Mouse (Mus musculus): ENCODE measurements around the gene Sema3f. TPM values are rescaled to one million over a fixed set of nuclear protein-coding genes. Genes with fewer than 3 reads are reported as not detected.

The Sema3f gene
- polyA plus RNA-seq, 1 experiment from 2014 or later, result 14.9 TPM

GRCm38 (mm10) chr9:107703337-107704122, 6.7 kb downstream of the Sema3f start:
- Histone ChIP-seq H3K36me3 (ENCODE audit: control insufficient read depth, insufficient read depth) (no peaks in the 10 kb centered on the region), H3K4me1 (replicated peaks; ENCODE audit: control insufficient read depth, insufficient read depth, low read length) (peaks cover 73% of the 10 kb centered on the region), H3K9ac (replicated peaks; ENCODE audit: low read depth, low read length) (no peak overlapping the region), H3K4me3 (replicated peaks; ENCODE audit: low read length) (no peak overlapping the region), H3K4me2 (ENCODE audit: low read length) (no peak overlapping the region), H3K27ac (ENCODE audit: low read length) (no peak overlapping the region), H3K27me3 (replicated peaks; ENCODE audit: control insufficient read depth, insufficient read depth, low read length) (no peaks in the 10 kb centered on the region), H3K9me3 (ENCODE audit: control insufficient read depth, low read length) (no peaks in the 10 kb centered on the region)
- 58% methylated on average over 14 of the region's 14 CpGs for WGBS
- ATAC-seq, result no peak

DNA sequence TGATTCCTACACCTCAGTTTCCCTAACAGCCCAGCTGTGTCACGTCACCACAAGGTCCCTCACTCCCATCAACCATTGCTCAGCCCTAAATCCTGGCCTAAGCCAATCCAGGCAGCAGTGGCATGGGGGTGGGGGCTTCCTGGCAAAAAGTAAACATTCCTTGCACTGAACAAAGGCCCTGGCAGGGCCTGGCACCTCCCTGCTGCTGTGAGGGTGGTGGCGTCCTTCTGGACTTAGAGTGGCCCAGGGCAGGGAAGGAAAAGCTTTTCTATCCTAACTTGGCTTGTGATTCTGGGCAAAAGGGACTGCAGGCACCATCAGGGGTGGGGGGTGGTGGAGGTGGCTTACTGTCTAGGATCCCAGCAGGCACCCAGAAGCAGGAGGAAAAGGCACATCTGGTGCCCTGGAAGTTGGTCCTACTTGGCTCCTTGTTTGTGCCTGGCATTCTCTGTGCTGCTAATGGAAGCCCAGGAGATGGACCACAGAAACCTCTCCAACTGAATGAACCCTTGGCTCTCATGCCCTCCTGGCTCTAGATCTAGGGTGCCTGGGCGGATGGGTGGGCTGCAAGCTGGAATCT, 7.6 kb downstream of the Sema3f start:
- WGBS, result 50% methylated on average over 3 of the region's 3 CpGs
- Histone ChIP-seq H3K27me3 (replicated peaks; ENCODE audit: control insufficient read depth, insufficient read depth, low read length) (no peaks in the 10 kb centered on the region), H3K4me2 (ENCODE audit: low read length) (no peak overlapping the region), H3K9me3 (ENCODE audit: control insufficient read depth, low read length) (no peaks in the 10 kb centered on the region), H3K9ac (replicated peaks; ENCODE audit: low read depth, low read length) (0 out of 2 replicates have a peak overlapping the region, but pooled peaks have one; percentile 3), H3K4me3 (replicated peaks; ENCODE audit: low read length) (no peak overlapping the region), H3K4me1 (replicated peaks; ENCODE audit: control insufficient read depth, insufficient read depth, low read length) (peaks cover 73% of the 10 kb centered on the region), H3K27ac (ENCODE audit: low read length) (0 out of 2 replicates have a peak overlapping the region, but pooled peaks have one; percentile 23), H3K36me3 (ENCODE audit: control insufficient read depth, insufficient read depth) (no peaks in the 10 kb centered on the region)
- ATAC-seq, result no peak

GRCm38 (mm10) chr9:107701594-107701993, 8.7 kb downstream of the Sema3f start:
- peak; percentile 63 for ATAC-seq
- peaks cover 70% of the 10 kb centered on the region for H3K4me1 ChIP-seq (replicated peaks; ENCODE audit: control insufficient read depth, insufficient read depth, low read length)
- no peaks in the 10 kb centered on the region for H3K36me3 ChIP-seq (ENCODE audit: control insufficient read depth, insufficient read depth)
- H3K4me2 ChIP-seq (ENCODE audit: low read length), result peak overlapping the region; percentile 0; the same call in 1 of the 2 replicates
- no peaks in the 10 kb centered on the region for H3K27me3 ChIP-seq (replicated peaks; ENCODE audit: control insufficient read depth, insufficient read depth, low read length)
- no peak overlapping the region for H3K4me3 ChIP-seq (replicated peaks; ENCODE audit: low read length)
- H3K9me3 ChIP-seq (ENCODE audit: control insufficient read depth, low read length), result no peaks in the 10 kb centered on the region
- peak overlapping the region; percentile 49 for H3K27ac ChIP-seq (ENCODE audit: low read length)
- H3K9ac ChIP-seq (replicated peaks; ENCODE audit: low read depth, low read length), result no peak overlapping the region
- WGBS, result 30% methylated on average over 12 of the region's 12 CpGs

DNA sequence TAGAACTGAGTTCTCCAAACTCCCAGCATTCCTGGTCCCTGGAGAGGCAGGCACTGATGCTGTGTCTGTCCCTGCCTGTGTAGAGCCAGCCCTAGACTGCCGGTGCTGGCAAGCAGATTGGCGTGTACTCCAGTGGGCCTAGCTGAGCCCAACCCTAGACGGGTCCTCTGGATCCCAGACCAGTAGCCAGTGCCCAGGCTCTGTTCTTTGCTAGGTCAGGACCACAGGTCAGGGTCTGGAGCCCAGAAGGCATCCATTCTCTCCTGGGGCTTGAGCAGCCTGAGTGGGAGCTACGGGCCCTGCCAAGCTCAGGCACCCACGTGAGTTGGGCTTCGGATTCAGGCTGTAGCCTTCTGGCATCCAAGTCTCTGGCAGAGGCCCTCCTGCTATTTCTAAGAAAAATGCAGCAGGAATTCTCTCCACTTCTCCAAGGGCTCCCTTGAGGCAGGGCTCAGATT, 10.1 kb downstream of the Sema3f start:
- Histone ChIP-seq H3K9me3 (ENCODE audit: control insufficient read depth, low read length) (no peaks in the 10 kb centered on the region), H3K4me2 (ENCODE audit: low read length) (peak overlapping the region; percentile 25), H3K4me1 (replicated peaks; ENCODE audit: control insufficient read depth, insufficient read depth, low read length) (peaks cover 65% of the 10 kb centered on the region), H3K27me3 (replicated peaks; ENCODE audit: control insufficient read depth, insufficient read depth, low read length) (no peaks in the 10 kb centered on the region), H3K9ac (replicated peaks; ENCODE audit: low read depth, low read length) (no peak overlapping the region), H3K4me3 (replicated peaks; ENCODE audit: low read length) (no peak overlapping the region), H3K36me3 (ENCODE audit: control insufficient read depth, insufficient read depth) (no peaks in the 10 kb centered on the region), H3K27ac (ENCODE audit: low read length) (peak overlapping the region; percentile 77)
- peak; percentile 51 for ATAC-seq
- WGBS, result 23% methylated on average over 6 of the region's 6 CpGs

- Histone ChIP-seq H3K9ac (replicated peaks; ENCODE audit: low read depth, low read length) (0 out of 2 replicates have a peak overlapping the region, but pooled peaks have one; percentile 2), H3K4me2 (ENCODE audit: low read length) (no peak overlapping the region), H3K27me3 (replicated peaks; ENCODE audit: control insufficient read depth, insufficient read depth, low read length) (no peaks in the 10 kb centered on the region), H3K9me3 (ENCODE audit: control insufficient read depth, low read length) (no peaks in the 10 kb centered on the region), H3K4me3 (replicated peaks; ENCODE audit: low read length) (no peak overlapping the region), H3K36me3 (ENCODE audit: control insufficient read depth, insufficient read depth) (no peaks in the 10 kb centered on the region), H3K27ac (ENCODE audit: low read length) (peak overlapping the region; percentile 77), H3K4me1 (replicated peaks; ENCODE audit: control insufficient read depth, insufficient read depth, low read length) (peaks cover 65% of the 10 kb centered on the region)
- ATAC-seq, result no peak
- 9% methylated on average over 9 of the region's 9 CpGs for WGBS
Measured at GRCm38 (mm10) chr9:107699376-107699980, 10.8 kb downstream of the Sema3f start.

GRCm38 (mm10) chr9:107698611-107699190, 11.6 kb downstream of the Sema3f start:
- peaks cover 66% of the 10 kb centered on the region for H3K4me1 ChIP-seq (replicated peaks; ENCODE audit: control insufficient read depth, insufficient read depth, low read length)
- no peak overlapping the region for H3K9ac ChIP-seq (replicated peaks; ENCODE audit: low read depth, low read length)
- H3K27me3 ChIP-seq (replicated peaks; ENCODE audit: control insufficient read depth, insufficient read depth, low read length), result no peaks in the 10 kb centered on the region
- H3K36me3 ChIP-seq (ENCODE audit: control insufficient read depth, insufficient read depth), result no peaks in the 10 kb centered on the region
- H3K27ac ChIP-seq (ENCODE audit: low read length), result peak overlapping the region; percentile 16; the same call in 1 of the 2 replicates
- H3K4me3 ChIP-seq (replicated peaks; ENCODE audit: low read length), result no peak overlapping the region
- 12% methylated on average over 14 of the region's 14 CpGs for WGBS
- no peaks in the 10 kb centered on the region for H3K9me3 ChIP-seq (ENCODE audit: control insufficient read depth, low read length)
- 0 out of 2 replicates have a peak, but pooled peaks have one; percentile 2 for ATAC-seq
- H3K4me2 ChIP-seq (ENCODE audit: low read length), result peak overlapping the region; percentile 15; the same call in 1 of the 2 replicates

DNA sequence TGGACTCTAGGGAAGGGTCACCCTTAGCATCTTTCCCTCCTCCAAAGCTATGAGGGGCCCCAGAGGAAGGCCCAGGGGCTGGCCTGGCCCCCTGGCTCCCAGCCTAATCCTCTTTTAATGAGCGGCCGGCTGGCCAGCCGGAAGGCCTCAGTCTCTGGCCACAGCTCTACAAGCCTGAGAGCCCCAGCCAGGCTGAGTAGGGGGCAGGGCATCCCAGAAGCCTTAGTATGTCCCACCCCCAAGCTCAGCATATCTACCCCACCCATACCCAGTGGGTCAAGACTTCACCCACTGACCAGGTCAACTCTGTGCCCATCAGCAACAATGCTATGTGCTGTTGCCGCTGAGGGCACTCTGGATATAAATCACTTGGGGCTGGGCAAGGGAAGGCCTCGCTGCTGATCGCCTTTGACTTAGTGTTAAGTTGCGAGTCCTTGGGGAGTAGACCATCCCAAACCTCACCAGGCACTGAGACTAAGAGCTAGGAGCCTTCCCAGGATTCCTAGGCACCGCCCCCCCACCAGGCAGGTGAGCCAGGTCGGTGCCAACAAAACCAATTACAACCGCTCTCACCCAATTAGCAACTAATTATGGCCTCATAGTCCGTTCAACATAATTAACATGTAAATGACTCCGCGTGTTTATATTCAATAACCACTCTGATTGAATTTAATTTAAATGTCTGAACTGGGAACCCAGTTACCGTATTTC, 12.3 kb downstream of the Sema3f start:
- no peak overlapping the region for H3K4me3 ChIP-seq (replicated peaks; ENCODE audit: low read length)
- 3% methylated on average over 14 of the region's 14 CpGs for WGBS
- H3K4me1 ChIP-seq (replicated peaks; ENCODE audit: control insufficient read depth, insufficient read depth, low read length), result peaks cover 72% of the 10 kb centered on the region
- H3K4me2 ChIP-seq (ENCODE audit: low read length), result 0 out of 2 replicates have a peak overlapping the region, but pooled peaks have one; percentile 15
- no peaks in the 10 kb centered on the region for H3K36me3 ChIP-seq (ENCODE audit: control insufficient read depth, insufficient read depth)
- H3K9me3 ChIP-seq (ENCODE audit: control insufficient read depth, low read length), result no peaks in the 10 kb centered on the region
- ATAC-seq, result peak; percentile 22
- no peak overlapping the region for H3K27ac ChIP-seq (ENCODE audit: low read length)
- H3K27me3 ChIP-seq (replicated peaks; ENCODE audit: control insufficient read depth, insufficient read depth, low read length), result no peaks in the 10 kb centered on the region
- H3K9ac ChIP-seq (replicated peaks; ENCODE audit: low read depth, low read length), result no peak overlapping the region

- WGBS, result 21% methylated on average over 9 of the region's 9 CpGs
- no peak overlapping the region for H3K27ac ChIP-seq (ENCODE audit: low read length)
- no peak overlapping the region for H3K4me2 ChIP-seq (ENCODE audit: low read length)
Measured at GRCm38 (mm10) chr9:107696845-107697610, 13.2 kb downstream of the Sema3f start.

More at GRCm38 (mm10) chr9:107696845-107697610, 13.2 kb downstream of the Sema3f start:
- Histone ChIP-seq H3K36me3 (ENCODE audit: control insufficient read depth, insufficient read depth) (0 out of 2 replicates have a peak, but pooled peaks cover 1% of the 10 kb centered on the region), H3K9ac (replicated peaks; ENCODE audit: low read depth, low read length) (no peak overlapping the region), H3K27me3 (replicated peaks; ENCODE audit: control insufficient read depth, insufficient read depth, low read length) (no peaks in the 10 kb centered on the region), H3K4me3 (replicated peaks; ENCODE audit: low read length) (no peak overlapping the region), H3K9me3 (ENCODE audit: control insufficient read depth, low read length) (no peaks in the 10 kb centered on the region), H3K4me1 (replicated peaks; ENCODE audit: control insufficient read depth, insufficient read depth, low read length) (peaks cover 63% of the 10 kb centered on the region)
- no peak for ATAC-seq
